Mouse (Mus musculus) 416B (cell line): ENCODE measurements around the gene Gm37240.

Experiments
- DNase-seq: peaks from one replicate; pipeline ENCODE4 v3.0.0; 2011; ENCODE audit warnings: low read depth

Gm37240 gene

GRCm38 (mm10) chr3:85398483-85398835, 488.9 kb downstream of the Gm37240 start:
- DNase-seq = no peak

- no peak for DNase-seq
Observed at GRCm38 (mm10) chr3:85397816-85398482, 489.4 kb downstream of the Gm37240 start.

- no peak for DNase-seq
Observed at GRCm38 (mm10) chr3:85393395-85393794, 493.9 kb downstream of the Gm37240 start.

- no peak for DNase-seq
Observed at GRCm38 (mm10) chr3:85391756-85392155, 495.6 kb downstream of the Gm37240 start.

GRCm38 (mm10) chr3:85391111-85391510, 496.2 kb downstream of the Gm37240 start:
- no peak for DNase-seq

- DNase-seq = no peak
Observed at GRCm38 (mm10) chr3:85385371-85385770, 501.9 kb downstream of the Gm37240 start.

GRCm38 (mm10) chr3:85383330-85383729, 504.0 kb downstream of the Gm37240 start:
- no peak for DNase-seq

- DNase-seq = no peak
Observed at GRCm38 (mm10) chr3:85378703-85379395, 508.5 kb downstream of the Gm37240 start.

GRCm38 (mm10) chr3:85377946-85378702, 509.2 kb downstream of the Gm37240 start:
- no peak for DNase-seq

GRCm38 (mm10) chr3:85377505-85377904, 509.8 kb downstream of the Gm37240 start:
- DNase-seq = no peak

- DNase-seq = no peak
Observed at GRCm38 (mm10) chr3:85376541-85376940, 510.8 kb downstream of the Gm37240 start.

GRCm38 (mm10) chr3:85373039-85373438, 514.3 kb downstream of the Gm37240 start:
- DNase-seq = no peak

- DNase-seq = no peak
Observed at GRCm38 (mm10) chr3:85369847-85370246, 517.5 kb downstream of the Gm37240 start.

- no peak for DNase-seq
Observed at GRCm38 (mm10) chr3:85369157-85369556, 518.2 kb downstream of the Gm37240 start.

- DNase-seq = no peak
Observed at GRCm38 (mm10) chr3:85368354-85369120, 518.8 kb downstream of the Gm37240 start.

- no peak for DNase-seq
Observed at GRCm38 (mm10) chr3:85364591-85365343, 522.6 kb downstream of the Gm37240 start.

GRCm38 (mm10) chr3:85362883-85363282, 524.4 kb downstream of the Gm37240 start:
- DNase-seq = no peak

GRCm38 (mm10) chr3:85356373-85356772, 530.9 kb downstream of the Gm37240 start:
- no peak for DNase-seq

GRCm38 (mm10) chr3:85348021-85348420, 539.3 kb downstream of the Gm37240 start:
- DNase-seq = no peak

GRCm38 (mm10) chr3:85341103-85341860, 546.0 kb downstream of the Gm37240 start:
- DNase-seq = no peak

GRCm38 (mm10) chr3:85340491-85340890, 546.8 kb downstream of the Gm37240 start:
- DNase-seq = no peak
